Mouse (Mus musculus): Measurements from ENCODE around the gene Gtf2f2.

- TF ChIP-seq TAL1 (IDR thresholded peaks at IDR 0.05; ENCODE audit: low read length) (no peak), GATA1 (IDR thresholded peaks at IDR 0.05; ENCODE audit: low read length) (no peak)
These were observed 34.6 kb downstream of the Gtf2f2 start for GRCm38 (mm10) chr14:75976107-75976506.

Measured in erythroblast, embryonic 14.5 days (primary cell).